Mouse (Mus musculus) ovary, postnatal 10 days (tissue): Measurements from ENCODE around the gene Gm14391.
A peak's percentile ranks its signal among the peaks of the same experiment; 100 is the strongest.
"Not testable (repeated sequence)": the region's sequence is repeated elsewhere in the genome, so short reads cannot be mapped to it uniquely, and the experiment has no call there.

Source experiments
- DNase-seq: peaks from one replicate; pipeline ENCODE4 v3.0.0; 2022; ENCODE audit warnings: low spot score

Gene Gm14391

DNA sequence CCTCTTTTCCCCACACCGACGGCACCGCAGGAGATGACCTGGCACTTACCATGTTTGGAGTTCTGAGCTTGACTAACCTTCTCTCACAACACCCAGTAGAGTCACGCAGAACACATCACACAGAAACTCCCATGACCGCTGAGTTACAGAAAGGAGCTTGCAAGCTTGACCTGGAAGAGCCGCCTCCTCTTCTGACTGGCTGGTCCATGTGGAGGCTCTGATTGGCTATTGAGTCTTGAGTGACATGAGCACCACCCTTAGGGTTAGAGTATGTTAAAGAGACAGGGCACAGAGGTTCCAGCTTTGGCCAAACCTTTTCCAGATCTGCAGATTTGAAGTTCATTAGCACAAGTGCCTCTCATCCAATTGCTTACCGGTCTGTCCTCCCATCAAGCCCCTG is at the start of gene Gm14391:
Gene Gm14391 (minus strand): TSS at position 186 of the 400 bp plus-strand sequence.
- DNase-seq: not testable (repeated sequence)

DNA sequence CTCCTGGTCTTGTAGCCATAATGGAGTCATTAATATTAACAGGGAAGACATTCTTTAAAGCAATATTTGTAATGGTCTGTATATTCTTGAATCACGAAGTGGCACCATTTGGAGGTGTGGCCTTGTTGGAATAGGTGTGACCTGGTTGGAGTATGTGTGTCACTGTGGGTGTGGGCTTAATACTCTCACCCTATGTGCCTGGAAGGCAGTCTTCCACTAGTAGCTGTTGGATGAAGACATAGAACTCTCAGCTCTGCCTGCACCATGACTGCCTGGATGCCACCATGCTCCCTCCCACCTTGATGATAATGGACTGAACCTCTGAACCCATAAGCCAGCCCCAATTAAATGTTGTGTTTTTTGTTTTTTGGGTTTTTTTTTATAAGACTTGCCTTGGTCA is 27.7 kb downstream of the Gm14391 start:
- not testable (repeated sequence) for DNase-seq

DNA sequence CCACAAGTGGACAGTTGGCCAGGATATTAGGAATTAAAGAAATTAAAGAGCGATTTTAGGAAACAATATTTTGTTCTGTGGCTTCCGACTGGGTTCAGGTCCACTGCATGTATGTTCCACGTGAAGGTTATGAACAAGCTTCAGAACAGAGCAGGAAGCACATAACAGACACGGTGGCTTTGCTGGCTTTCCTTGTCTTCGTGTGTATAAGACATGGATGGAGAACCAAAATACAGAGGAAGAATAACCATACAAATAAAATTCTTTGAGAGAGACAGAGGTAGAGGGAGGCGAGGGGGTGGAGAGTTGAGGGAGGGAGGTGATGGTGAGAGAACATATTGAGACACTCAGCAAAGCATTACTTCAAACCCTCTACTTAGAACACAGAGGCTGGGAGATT is 30.4 kb downstream of the Gm14391 start:
- no peak for DNase-seq

DNA sequence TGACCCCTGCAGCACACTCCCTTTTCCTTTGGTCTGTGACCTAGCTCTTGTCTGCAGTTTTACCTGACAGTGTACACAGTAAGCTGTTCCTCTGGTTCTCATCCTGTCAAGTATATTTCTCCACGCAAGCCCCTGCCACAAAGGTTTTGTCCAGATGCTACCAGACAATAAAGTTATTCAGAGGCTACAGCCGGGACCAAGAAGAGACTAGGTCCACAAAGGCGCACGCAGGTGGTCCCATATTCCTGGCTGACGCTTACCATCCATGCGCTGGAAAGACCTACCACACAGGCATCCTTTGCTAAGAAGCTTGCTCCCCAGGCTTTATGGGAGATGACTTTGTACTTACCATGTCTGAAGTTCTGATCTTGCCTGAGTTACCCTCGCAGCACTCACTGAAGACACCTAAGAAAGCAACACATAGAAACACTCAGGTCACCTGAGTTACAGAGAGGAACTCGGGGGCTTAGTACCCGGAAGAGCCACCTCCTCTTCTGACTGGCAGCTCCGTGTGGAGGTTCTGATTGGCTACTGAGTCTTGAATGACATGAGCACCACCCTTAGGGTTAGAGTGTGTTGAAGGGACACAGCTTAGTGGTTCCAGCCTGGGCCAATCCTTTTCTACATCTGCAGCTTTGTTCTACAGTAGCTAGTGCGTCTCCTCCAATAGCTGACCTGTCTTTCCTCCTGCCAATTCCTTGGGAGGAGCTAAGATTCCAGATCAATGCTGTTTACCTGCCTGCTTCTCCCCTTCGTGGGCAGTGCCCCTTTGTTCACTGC is 31.1 kb downstream of the Gm14391 start, which contains the start of gene Gm14443:
Gene Gm14443 (minus strand): TSS at position 471 of the 780 bp plus-strand sequence.
- not testable (repeated sequence) for DNase-seq

DNA sequence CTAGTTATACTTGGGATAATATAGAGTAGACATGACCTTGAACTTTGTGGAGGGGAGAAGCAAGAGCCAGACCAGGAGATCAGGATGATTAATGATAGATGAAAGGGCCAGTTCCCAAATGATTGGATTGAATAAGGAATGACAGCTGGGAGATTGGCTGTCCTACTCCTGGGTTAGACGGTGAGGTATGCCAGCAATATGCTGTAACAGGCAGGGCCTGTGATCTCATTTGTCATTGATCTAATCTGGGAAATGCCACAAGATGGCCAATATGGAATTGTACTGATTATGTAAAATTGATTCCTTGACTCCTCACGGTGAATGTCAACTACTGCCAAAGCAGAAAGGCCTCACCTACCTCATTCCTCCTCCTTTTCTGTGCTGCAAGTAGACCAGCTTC is 32.7 kb downstream of the Gm14391 start:
- DNase-seq: not testable (repeated sequence)

DNA sequence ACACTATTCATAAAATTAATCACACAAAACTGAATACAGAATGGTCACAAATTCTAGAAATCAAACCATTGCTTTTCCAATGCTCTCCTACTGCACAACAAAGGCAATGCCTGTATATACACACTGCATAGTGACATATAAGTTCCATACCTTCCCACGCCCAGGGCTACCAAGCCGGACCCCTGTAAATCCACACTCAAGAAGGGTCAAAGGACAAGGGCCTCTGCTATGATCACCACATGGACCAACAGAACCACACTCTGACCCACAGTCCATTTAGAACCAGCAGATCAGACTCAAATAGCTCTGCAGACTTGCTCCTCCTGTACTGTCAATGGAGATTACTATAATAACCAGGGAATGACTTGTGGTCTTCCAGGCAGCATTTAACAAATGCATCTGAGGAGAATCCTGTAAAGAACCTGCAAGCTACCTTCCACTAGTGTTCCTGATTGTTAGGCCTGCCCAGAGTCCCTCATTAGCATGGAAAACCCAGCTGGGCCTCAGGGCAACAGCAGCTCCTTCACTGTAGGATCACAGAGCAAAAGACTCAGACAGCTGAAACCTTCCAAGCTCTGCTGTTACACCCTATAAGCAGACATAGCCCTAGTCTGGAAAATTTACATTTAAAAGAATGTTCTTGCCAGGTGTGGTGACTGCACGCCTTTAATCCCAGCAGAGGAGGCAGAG is 33.7 kb downstream of the Gm14391 start:
- DNase-seq: not testable (repeated sequence)

DNA sequence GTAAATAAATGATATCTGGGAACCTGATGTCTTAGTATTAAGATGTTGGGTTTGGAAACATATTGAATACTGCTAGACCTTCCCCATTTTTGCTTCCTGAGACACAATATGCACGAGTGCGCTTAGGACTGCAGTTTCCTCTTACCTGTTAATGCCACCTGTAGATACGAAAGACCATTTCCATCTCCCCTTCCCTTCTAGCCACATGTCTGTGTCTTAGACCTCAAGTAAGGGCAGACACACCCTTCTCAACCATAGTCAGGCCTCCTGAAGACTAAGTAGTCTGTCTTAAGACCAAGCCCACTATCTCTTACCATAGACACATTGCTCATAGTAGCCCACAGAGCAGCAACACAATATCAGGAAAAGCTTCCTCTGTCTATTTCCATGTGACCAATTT is 34.6 kb downstream of the Gm14391 start:
- no peak for DNase-seq

DNA sequence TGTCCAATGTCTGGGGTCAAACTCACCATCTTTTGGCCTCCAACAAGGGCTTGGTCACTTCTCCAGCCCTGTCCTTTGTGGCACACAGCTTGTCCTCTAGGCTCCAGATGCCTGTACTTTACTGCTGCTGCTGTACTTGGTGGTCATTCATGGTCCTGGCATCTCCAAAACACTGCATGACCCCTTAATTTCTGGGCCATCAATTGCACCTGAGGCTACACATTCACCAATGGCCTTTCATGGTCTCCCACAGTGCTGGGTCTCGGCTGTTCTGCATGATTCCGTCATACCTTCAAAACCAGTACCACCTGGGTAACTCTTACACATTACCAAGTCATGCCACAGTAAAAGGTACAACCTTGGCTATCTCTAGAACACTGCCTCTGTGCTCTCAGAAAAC is 39.8 kb downstream of the Gm14391 start:
- not testable (repeated sequence) for DNase-seq

DNA sequence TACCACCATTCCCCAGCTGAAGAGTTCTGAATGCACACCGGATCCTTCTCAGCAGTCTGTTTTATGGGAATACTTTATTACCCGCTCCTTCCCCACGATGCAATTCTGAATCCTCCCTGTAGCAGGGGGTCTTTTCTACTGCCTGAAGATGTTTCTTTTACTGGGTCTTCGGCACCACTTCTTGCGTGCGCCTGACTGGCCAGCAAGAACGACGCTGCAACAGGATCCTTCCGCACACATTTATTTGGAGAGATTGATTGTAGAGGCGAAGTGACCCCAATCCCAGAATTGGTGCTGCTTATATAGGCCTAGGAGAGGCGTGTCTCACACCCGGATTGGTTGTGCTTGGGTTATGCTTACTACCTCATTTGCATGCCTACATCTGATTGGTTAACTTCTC is 41.6 kb downstream of the Gm14391 start:
- not testable (repeated sequence) for DNase-seq

DNA sequence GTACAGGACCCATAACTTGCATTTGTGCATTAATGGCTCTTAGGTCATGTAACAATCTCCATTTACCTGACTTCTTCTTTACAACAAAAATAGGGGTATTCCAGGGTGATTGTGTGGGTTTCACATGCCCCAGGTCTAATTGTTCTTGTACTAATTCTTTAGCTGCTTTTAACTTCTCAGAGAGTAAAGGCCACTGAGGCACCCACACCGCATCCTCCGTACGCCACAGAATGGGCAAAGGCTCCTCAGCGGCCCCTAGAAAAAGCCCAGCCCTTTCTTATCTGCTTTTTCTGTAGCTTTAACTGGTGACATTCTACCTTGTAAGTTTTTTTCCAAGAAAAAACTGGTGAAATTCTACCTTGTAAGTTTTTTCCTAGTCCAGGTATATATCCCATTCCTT is 45.3 kb downstream of the Gm14391 start:
- DNase-seq: not testable (repeated sequence)

DNA sequence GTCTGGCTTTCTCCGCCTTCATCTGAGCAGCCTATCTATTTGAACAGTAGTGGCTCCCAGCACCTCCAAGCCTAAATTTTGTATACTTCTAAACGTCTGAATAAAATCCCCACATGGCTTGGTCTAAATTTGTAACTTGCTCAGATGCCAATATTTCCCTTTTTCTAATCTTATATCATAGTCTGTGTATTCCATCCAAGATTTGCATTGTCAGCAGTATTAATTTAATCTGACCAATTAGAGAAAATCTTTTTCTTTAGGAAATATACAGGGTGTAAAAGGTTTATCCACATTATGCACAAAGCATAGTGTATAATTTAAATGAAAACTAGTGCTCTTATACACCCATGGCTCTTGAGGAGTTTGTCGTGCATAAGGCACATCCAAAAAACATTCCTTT is 48.1 kb downstream of the Gm14391 start:
- no peak for DNase-seq

DNA sequence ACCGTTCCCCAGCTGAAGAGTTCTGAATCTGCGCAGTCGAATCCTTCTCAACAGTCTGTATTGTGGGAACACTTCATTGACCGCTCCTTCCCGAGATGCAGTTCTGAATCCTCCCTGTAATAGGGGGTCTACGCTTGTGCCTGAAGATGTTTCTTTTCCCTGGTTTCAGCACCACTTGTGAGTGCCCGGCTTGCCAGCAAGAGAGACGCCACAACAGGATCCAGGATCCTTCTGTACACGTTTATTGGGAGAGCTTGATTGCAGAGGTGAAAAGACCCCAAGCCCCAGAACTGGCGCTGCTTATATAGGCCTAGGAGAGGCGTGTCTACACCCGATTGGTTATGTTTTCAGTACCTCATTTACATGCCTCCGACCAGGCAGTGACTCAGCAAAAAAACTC is 50.0 kb downstream of the Gm14391 start:
- no peak for DNase-seq

DNA sequence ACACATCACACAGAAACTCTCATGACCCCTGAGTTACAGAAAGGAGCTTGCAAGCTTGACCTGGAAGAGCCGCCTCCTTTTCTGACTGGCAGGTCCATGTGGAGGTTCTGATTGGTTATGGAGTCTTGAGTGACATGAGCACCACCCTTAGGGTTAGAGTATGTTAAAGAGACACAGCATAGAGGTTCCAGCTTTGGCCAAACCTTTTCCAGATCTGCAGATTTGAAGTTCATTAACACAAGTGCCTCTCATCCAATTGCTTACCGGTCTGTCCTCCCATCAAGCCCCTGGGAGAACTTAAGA is 64.8 kb downstream of the Gm14391 start, which contains the start of gene Gm14399:
Gene Gm14399 (minus strand): TSS at position 20 of the 303 bp plus-strand sequence.
- DNase-seq: not testable (repeated sequence)

DNA sequence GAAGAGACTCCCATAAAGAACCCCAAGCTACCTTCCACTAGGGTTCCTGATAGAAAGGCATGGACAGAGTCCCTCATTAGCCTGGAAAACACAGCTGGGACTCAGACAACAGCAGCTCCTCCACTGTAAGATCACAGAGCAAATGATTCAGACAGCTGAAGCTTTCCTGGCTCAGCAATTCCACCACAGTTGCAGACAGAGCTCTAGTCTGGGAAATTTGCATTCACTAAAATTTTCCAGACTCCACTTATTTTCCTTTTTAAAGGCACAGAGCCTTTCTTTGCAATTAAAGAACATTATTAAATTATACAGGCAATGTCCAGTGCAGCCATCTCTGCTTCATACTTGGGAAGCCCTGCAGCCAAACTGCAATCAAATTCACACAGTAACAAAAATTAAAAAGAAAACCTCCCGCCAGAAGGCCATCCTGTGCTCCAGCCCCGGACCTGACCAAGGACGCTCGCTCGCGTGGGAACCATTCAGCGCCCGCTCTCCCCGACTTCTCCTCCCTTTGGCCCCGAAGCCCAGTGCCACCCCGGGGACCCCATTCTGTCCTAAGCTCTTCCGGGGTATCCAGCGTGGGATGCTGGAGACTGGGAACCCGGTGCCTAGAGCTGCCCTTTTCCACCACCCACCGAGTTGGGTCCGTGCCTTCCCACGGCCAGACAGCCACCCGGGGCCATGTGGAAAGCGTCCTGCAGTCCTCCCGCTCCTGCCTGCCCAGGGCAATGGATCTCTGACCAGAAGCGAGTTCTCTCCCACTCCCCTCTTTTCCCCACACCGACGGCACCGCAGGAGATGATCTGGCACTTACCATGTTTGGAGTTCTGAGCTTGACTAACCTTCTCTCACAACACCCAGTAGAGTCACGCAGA is 65.4 kb downstream of the Gm14391 start:
- peak; percentile 14 for DNase-seq
